Mouse (Mus musculus) layer of hippocampus, postnatal 36 days (tissue): ENCODE measurements at regions not wholly inside any gene's neighbourhood (a gene's known extent, or its start where the extent isn't known, plus 50 kb on each side); places are given as distances from the start of the nearest gene placed in this dataset.
"Not testable (repeated sequence)": the region's sequence is repeated elsewhere in the genome, so short reads cannot be mapped to it uniquely, and the experiment has no call there.

Experiments used
- DNase-seq, 2 experiments: peaks; one replicate each; pipeline ENCODE4 v3.0.0; 2022

- DNase-seq = not testable (repeated sequence)
These were observed 73.9 kb upstream of the Gm15319 start for GRCm38 (mm10) chr8:20436956-20437355.

GRCm38 (mm10) chr8:20433236-20433635 is 70.2 kb upstream of the Gm15319 start:
- not testable (repeated sequence) for DNase-seq

GRCm38 (mm10) chr8:20429469-20429868 is 66.5 kb upstream of the Gm15319 start:
- DNase-seq = not testable (repeated sequence)

- DNase-seq = not testable (repeated sequence)
These were observed 61.9 kb upstream of the Gm15319 start for GRCm38 (mm10) chr8:20424903-20425222.

GRCm38 (mm10) chr8:20424104-20424902 is 61.3 kb upstream of the Gm15319 start:
- peak; percentile 100 for DNase-seq

GRCm38 (mm10) chr8:20420807-20421206 is 57.8 kb upstream of the Gm15319 start:
- DNase-seq = not testable (repeated sequence)
